Mouse (Mus musculus): ENCODE measurements around the gene Gm16503. TPM values are rescaled to one million over a fixed set of nuclear protein-coding genes. Genes with fewer than 3 reads are reported as not detected.
A peak's percentile ranks its signal among the peaks of the same experiment; 100 is the strongest.
"Not testable (repeated sequence)": the region's sequence is repeated elsewhere in the genome, so short reads cannot be mapped to it uniquely, and the experiment has no call there.

The Gm16503 gene
- 0.92 and 1.1 TPM in 2 replicates for polyA plus RNA-seq (2016; fragmentation: Nextera tagmentation; extraction: Ambion mirVana)

DNA sequence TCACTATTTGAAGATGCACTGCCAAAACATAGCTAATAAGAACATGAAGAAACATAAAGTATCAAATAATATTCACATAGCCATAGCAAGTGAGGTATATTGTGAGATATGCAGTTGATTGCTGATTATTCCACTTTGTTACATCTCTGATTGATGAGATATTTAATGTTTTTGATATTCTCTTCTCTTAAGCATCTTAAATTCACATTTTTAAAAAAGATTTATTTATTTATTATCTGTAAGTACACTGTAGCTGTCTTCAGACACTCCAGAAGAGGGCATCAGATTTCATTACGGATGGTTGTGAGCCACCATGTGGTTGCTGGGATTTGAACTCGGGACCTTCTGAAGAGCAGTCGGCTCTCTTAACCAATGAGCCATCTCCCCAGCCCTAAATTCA, at the start of gene Gm16503:
TSS of gene Gm16503 (plus strand) at position 301 of the 400 bp plus-strand sequence.
- not testable (repeated sequence) for H3K27me3 ChIP-seq; H3K4me3 ChIP-seq (replicated peaks); H3K27ac ChIP-seq; H3K9ac ChIP-seq (replicated peaks); H3K4me2 ChIP-seq; H3K4me1 ChIP-seq (replicated peaks); ATAC-seq (ENCODE audit: insufficient number of reproducible peaks, insufficient read depth, low FRiP score, low TSS enrichment, low read depth); H3K36me3 ChIP-seq
- H3K9me3 ChIP-seq = peaks cover 59% of the 10 kb centered on the region
- 88% methylated on average over 3 of the region's 3 CpGs for WGBS

DNA sequence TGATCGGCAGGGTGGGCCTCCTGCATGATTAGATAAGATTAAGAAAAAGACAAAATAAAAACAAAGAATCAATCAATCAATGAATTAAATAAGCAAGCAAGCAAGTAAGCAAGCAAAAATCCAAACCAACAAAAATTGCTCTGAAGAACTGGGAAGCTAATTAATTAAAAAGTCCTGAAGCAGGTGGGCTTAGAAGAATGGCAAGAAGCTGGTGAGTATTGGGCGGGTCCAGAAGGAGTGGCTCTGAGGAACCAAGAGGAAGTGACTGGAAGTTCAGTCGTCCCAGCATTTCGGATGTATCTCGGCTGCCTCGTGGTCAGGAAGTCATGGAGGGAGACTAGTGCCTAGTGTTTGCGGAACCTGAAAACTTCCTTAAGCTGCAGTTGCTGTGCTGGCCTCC, 47.9 kb upstream of the Gm16503 start, which contains the start of gene Zfp982:
TSS of gene Zfp982 (plus strand) at position 301 of the 400 bp plus-strand sequence.
- Histone ChIP-seq H3K9me3 (peaks cover 50% of the 10 kb centered on the region), H3K36me3 (peaks cover 15% of the 10 kb centered on the region)
- H3K4me3 ChIP-seq (replicated peaks); H3K4me1 ChIP-seq (replicated peaks); H3K27me3 ChIP-seq; H3K27ac ChIP-seq; ATAC-seq (ENCODE audit: insufficient number of reproducible peaks, insufficient read depth, low FRiP score, low TSS enrichment, low read depth); H3K4me2 ChIP-seq; H3K9ac ChIP-seq (replicated peaks): not testable (repeated sequence)
- WGBS = 89% methylated on average over 7 of the region's 7 CpGs

DNA sequence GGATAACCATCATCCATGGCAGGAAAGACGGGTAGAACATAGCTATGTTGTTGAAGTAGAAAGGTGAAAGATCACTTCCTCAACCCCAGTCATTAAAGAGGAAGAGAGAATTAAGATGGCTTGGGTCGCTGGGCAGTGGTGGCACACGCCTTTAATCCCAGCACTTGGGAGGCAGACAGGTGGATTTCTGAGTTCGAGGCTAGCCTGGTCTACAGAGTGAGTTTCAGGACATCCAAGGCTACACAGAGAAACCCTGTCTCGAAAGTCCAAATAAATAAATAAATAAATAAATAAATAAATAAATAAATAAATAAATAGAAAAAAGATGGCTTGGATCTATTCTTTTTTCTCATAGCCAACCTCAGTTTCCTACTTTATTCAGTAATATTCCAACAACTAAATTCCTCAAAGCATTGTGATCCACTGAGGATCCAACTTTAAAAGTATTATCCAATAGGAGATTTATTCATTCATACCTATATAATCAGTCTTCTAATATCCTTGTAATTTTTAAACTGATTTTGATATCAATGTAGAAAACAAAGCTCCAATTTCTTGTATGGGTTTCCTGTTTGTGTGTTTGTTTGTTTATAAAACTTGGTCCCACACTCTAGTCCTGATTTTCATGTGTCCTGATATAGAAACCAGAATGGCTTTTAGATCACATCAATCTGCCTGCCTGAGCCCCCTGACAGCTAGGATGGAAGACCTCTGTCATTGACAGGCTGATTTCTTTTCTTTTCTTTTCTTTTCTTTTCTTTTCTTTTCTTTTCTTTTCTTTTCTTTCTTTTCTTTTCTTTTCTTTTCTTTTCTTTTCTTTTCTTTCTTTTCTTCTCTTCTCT, 41.0 kb upstream of the Gm16503 start:
- not testable (repeated sequence) for H3K4me2 ChIP-seq; H3K4me3 ChIP-seq (replicated peaks); H3K36me3 ChIP-seq; H3K27me3 ChIP-seq; H3K9ac ChIP-seq (replicated peaks); H3K4me1 ChIP-seq (replicated peaks); H3K27ac ChIP-seq
- peaks cover 22% of the 10 kb centered on the region for H3K9me3 ChIP-seq
- ATAC-seq (ENCODE audit: insufficient number of reproducible peaks, insufficient read depth, low FRiP score, low TSS enrichment, low read depth) = peak; percentile 56; the same call in 1 of the 2 replicates
- 90% methylated on average over 5 of the region's 5 CpGs for WGBS

DNA sequence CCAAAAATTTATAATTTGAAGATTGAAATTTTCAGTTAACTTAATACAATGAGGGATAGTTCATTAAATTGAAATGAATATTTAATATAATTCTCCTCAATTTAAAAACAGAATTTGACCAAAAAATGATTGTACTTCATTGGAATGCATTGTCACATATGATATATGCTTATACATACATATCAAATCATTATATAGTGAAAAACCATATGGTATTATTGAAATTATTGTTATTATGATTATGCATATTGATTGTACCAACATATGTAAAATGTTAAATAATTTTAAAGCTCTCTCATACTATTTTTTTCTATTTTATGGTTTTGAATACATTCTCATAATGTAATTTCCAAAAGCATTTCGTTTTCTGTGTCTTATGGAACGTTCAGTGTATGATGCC, 30.8 kb upstream of the Gm16503 start:
- Histone ChIP-seq H3K4me2 (no peak overlapping the region), H3K27ac (no peak overlapping the region), H3K4me1 (replicated peaks) (no peaks in the 10 kb centered on the region), H3K9ac (replicated peaks) (no peak overlapping the region), H3K4me3 (replicated peaks) (no peak overlapping the region), H3K27me3 (no peaks in the 10 kb centered on the region), H3K9me3 (peaks cover 38% of the 10 kb centered on the region), H3K36me3 (peaks cover 21% of the 10 kb centered on the region)
- no peak for ATAC-seq (ENCODE audit: insufficient number of reproducible peaks, insufficient read depth, low FRiP score, low TSS enrichment, low read depth)
- 87% methylated on average over 2 of the region's 2 CpGs for whole genome bisulfite sequencing

DNA sequence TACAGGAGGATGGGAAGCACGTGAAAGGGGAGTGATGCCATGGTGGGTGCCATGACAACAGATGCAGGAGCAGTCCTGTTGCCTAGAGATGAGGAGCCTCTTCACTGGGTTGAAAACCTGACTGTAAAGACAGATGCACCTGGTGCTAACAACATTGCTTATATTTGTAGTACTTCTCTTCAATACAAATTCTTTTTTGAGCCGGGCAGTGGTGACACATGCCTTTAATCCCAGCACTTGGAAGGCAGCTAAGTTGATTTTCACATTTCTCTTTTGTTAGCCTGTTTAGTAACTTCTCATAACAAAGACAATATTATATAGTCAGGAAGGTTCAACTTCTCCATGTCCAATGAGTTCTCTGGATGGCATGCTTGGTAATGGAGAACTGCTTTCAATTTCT, 21.0 kb upstream of the Gm16503 start:
- Histone ChIP-seq H3K4me2 (no peak overlapping the region), H3K36me3 (no peaks in the 10 kb centered on the region), H3K27ac (no peak overlapping the region), H3K9ac (replicated peaks) (no peak overlapping the region), H3K4me1 (replicated peaks) (no peaks in the 10 kb centered on the region), H3K9me3 (peaks cover 77% of the 10 kb centered on the region), H3K27me3 (no peaks in the 10 kb centered on the region), H3K4me3 (replicated peaks) (no peak overlapping the region)
- ATAC-seq (ENCODE audit: insufficient number of reproducible peaks, insufficient read depth, low FRiP score, low TSS enrichment, low read depth) = peak; percentile 32; the same call in 1 of the 2 replicates
- WGBS = 73% methylated on average over 2 of the region's 2 CpGs

DNA sequence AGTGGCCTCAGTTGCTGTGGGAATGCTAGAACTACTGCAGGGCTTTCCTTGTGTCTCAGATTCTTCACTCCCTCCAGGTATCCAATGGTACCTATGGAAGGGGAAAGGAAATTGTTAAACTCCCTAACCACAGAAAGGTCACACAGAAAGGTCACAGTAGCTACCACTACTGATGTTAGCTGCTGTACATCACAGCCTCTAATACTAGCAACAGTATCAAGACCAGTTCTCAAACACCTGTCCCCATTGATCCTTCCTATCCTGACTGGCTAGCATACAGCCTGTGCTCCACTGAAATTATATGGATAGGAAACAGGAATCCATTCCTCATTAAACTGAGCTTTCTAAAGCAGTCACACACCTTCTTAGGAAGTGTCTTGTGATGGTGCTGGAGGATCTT, 19.9 kb upstream of the Gm16503 start:
- peaks cover 82% of the 10 kb centered on the region for H3K9me3 ChIP-seq

DNA sequence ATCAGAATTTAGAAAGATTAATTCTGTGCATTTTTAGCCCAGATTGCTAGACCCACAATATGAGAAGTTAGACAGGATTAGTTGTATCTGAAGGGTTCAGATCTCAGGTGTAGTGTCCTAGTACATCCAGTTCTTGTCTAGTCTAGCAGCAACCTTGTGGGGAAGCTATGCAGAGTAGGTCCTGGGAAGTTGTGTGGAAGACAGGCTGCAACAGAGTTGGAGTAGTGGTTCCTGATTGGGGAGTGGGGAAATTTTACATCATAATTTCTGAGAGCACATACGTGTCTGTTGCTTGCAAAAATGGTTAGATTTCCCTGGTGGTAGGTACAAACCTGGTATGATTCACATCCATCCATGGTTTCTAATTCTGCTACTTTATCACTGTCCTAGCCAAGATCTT, 14.9 kb upstream of the Gm16503 start:
- H3K27me3 ChIP-seq = no peaks in the 10 kb centered on the region
- no peak overlapping the region for H3K4me3 ChIP-seq (replicated peaks)
- no peak overlapping the region for H3K9ac ChIP-seq (replicated peaks)
- ATAC-seq (ENCODE audit: insufficient number of reproducible peaks, insufficient read depth, low FRiP score, low TSS enrichment, low read depth) = no peak; the same call in 1 of the 2 replicates
- no peaks in the 10 kb centered on the region for H3K4me1 ChIP-seq (replicated peaks)
- WGBS = 91% methylated on average over 1 of the region's 1 CpGs
- no peaks in the 10 kb centered on the region for H3K36me3 ChIP-seq
- no peak overlapping the region for H3K4me2 ChIP-seq
- peaks cover 74% of the 10 kb centered on the region for H3K9me3 ChIP-seq
- H3K27ac ChIP-seq = no peak overlapping the region

More for the DNA sequence above, 19.9 kb upstream of the Gm16503 start:
- no peak overlapping the region for H3K4me3 ChIP-seq (replicated peaks)
- ATAC-seq (ENCODE audit: insufficient number of reproducible peaks, insufficient read depth, low FRiP score, low TSS enrichment, low read depth) = no peak
- H3K9ac ChIP-seq (replicated peaks) = no peak overlapping the region
- H3K36me3 ChIP-seq = no peaks in the 10 kb centered on the region
- H3K27me3 ChIP-seq = no peaks in the 10 kb centered on the region
- H3K4me1 ChIP-seq (replicated peaks) = no peaks in the 10 kb centered on the region
- no peak overlapping the region for H3K4me2 ChIP-seq
- H3K27ac ChIP-seq = no peak overlapping the region

DNA sequence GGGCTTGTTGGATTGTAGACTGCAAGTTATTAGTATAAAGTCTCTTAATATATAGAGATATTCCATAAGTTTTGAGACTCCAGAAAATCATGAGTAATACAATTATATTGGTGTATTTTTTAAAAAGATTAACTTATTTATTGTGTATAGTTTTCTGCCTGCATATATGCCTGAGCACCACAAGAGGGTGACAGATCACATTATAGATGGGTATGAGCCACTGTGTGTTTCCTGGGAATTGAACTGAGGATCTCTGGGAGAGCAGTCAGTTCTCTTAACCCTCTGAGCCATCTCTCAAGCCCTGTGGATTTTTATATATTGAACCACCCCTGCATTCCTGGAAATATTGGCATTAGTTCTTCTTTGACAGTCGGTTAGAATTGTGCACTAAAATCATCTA, 9.7 kb upstream of the Gm16503 start:
- Histone ChIP-seq H3K9ac (replicated peaks) (no peak overlapping the region), H3K4me1 (replicated peaks) (no peaks in the 10 kb centered on the region), H3K4me3 (replicated peaks) (no peak overlapping the region), H3K4me2 (no peak overlapping the region), H3K27me3 (no peaks in the 10 kb centered on the region), H3K36me3 (no peaks in the 10 kb centered on the region), H3K9me3 (peaks cover 47% of the 10 kb centered on the region), H3K27ac (no peak overlapping the region)
- 82% methylated on average over 1 of the region's 1 CpGs for WGBS
- ATAC-seq (ENCODE audit: insufficient number of reproducible peaks, insufficient read depth, low FRiP score, low TSS enrichment, low read depth) = no peak

DNA sequence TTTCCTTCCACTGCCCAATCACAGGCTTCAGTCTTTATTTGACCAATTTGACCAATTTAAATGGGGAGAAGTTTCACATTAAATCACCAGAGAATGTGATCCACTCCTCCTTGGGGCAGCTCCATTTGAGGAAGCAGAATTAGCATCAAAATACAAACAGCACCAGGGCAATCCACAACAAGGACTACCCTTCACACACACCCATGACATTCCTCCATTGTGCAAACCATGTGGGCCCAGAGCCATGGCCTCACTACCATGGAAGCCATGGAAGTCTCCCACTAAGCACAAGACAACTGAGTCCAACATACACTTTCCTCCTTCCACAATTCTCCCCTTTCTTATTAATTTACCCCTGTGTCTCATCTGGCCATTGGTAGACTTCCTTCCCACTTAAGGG, 4.1 kb upstream of the Gm16503 start:
- not testable (repeated sequence) for H3K4me3 ChIP-seq (replicated peaks); H3K9ac ChIP-seq (replicated peaks); H3K4me1 ChIP-seq (replicated peaks); H3K36me3 ChIP-seq; H3K27ac ChIP-seq; H3K27me3 ChIP-seq; ATAC-seq (ENCODE audit: insufficient number of reproducible peaks, insufficient read depth, low FRiP score, low TSS enrichment, low read depth); H3K4me2 ChIP-seq
- H3K9me3 ChIP-seq = peaks cover 51% of the 10 kb centered on the region

DNA sequence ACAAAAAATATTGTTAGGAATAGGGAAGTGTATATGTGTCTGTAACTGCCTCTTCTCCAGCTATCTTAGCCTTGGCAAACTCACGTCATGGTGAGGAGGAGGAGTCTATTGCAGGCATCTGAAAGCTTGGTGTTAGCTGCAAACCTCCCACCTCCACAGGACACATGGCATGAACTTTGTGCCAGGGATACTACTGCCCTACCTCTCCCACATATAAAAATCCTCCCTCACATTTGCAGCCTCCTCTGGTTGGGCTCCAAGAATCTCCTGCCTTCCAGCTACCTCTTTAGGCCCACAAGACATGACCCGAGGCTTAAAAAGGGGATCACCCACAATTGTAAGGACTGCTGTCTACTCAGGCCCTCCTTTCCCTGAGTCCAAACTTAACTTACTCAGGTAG, 2.3 kb upstream of the Gm16503 start:
- H3K9me3 ChIP-seq = peaks cover 47% of the 10 kb centered on the region
- ATAC-seq (ENCODE audit: insufficient number of reproducible peaks, insufficient read depth, low FRiP score, low TSS enrichment, low read depth) = no peak
- no peaks in the 10 kb centered on the region for H3K36me3 ChIP-seq
- H3K4me3 ChIP-seq (replicated peaks) = no peak overlapping the region
- no peak overlapping the region for H3K9ac ChIP-seq (replicated peaks)
- H3K27ac ChIP-seq = no peak overlapping the region
- no peaks in the 10 kb centered on the region for H3K27me3 ChIP-seq
- 83% methylated on average over 2 of the region's 2 CpGs for WGBS
- no peaks in the 10 kb centered on the region for H3K4me1 ChIP-seq (replicated peaks)
- H3K4me2 ChIP-seq = no peak overlapping the region

DNA sequence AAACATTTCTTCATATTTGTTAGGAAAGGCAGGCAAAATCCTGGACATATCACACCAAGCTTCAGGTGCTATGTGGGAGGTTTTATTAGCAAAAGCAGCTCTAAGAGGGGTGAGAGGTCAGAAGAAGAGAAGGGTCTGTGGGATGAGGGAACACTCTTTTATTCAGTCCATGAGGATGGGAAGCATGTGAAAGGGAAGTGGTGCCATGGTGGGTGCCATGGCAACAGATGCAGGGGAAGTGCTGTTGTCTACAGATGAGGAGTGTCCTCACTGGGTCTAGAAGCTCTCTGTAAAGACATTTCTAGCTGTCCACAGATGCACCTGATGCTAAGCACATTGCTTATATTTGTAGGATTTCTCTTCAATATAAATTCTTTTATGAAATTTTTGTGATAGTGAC, 1.1 kb downstream of the Gm16503 start:
- H3K9me3 ChIP-seq = peaks cover 50% of the 10 kb centered on the region
- no peaks in the 10 kb centered on the region for H3K4me1 ChIP-seq (replicated peaks)
- H3K4me3 ChIP-seq (replicated peaks) = no peak overlapping the region
- H3K9ac ChIP-seq (replicated peaks) = no peak overlapping the region
- ATAC-seq (ENCODE audit: insufficient number of reproducible peaks, insufficient read depth, low FRiP score, low TSS enrichment, low read depth) = no peak
- H3K36me3 ChIP-seq = no peaks in the 10 kb centered on the region
- no peaks in the 10 kb centered on the region for H3K27me3 ChIP-seq
- H3K4me2 ChIP-seq = no peak overlapping the region
- H3K27ac ChIP-seq = no peak overlapping the region

DNA sequence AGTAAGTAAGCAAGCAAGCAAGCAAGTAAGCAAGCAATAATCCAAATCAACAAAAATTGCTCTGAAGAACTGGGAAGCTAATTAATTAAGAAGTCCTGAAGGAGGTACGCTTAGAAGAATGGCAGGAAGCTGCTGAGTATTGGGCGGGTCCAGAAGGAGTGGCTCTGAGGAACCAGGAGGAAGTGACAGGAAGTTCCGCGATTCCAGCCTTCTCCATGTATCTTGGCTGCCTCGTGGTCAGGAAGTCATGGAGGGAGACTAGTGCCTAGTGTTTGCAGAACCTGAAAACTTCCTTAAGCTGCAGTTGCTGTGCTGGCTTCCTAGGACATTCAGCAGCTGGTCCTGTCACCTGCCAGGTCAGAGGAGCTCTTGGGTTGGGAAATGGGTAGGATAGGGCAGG, 13.1 kb downstream of the Gm16503 start, which contains the start of gene Zfp985:
TSS of gene Zfp985 (plus strand) at position 207 of the 400 bp plus-strand sequence.
- H3K36me3 ChIP-seq; ATAC-seq (ENCODE audit: insufficient number of reproducible peaks, insufficient read depth, low FRiP score, low TSS enrichment, low read depth); H3K4me2 ChIP-seq; H3K27ac ChIP-seq; H3K4me3 ChIP-seq (replicated peaks); H3K27me3 ChIP-seq; H3K4me1 ChIP-seq (replicated peaks); H3K9ac ChIP-seq (replicated peaks): not testable (repeated sequence)
- peaks cover 25% of the 10 kb centered on the region for H3K9me3 ChIP-seq
- WGBS = 77% methylated on average over 5 of the region's 5 CpGs
